Mouse (Mus musculus): ENCODE measurements around the gene Spata6.

Spata6 gene

GRCm38 (mm10) chr4:111719776-111720661, at the start of gene Spata6:
Spata6 (plus strand) TSS chr4:111719984.
- peak; percentile 95 to 96 for DNase-seq

GRCm38 (mm10) chr4:111670566-111671421, 49.0 kb upstream of the Spata6 start:
- DNase-seq = no peak

- DNase-seq = no peak
Measured at GRCm38 (mm10) chr4:111671440-111671839, 48.3 kb upstream of the Spata6 start.

GRCm38 (mm10) chr4:111673904-111674303, 45.9 kb upstream of the Spata6 start:
- peak in 1 of 2 experiments; percentile 40 for DNase-seq

GRCm38 (mm10) chr4:111681926-111682325, 37.9 kb upstream of the Spata6 start:
- DNase-seq = no peak

- no peak for DNase-seq
Measured at GRCm38 (mm10) chr4:111682793-111683192, 37.0 kb upstream of the Spata6 start.

DNA sequence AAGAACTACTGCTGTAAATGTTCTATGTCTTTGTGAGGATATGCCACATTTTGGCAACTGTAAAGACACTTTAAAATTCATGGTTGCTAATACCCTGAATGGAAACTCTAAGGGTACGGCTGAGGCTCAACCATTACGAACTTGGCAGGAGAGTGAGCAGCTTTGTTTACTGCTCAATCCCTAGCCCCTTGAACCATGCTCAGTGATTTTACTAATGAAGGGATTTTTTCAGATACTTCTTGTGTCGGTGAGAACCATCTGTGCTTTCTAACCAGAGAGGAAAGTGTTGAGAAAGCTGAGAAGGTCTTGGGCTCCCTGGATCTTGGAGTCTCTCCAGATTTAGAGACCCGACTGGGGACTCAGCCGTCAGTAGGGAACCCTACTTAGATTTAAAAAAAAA, 35.9 kb upstream of the Spata6 start:
- DNase-seq = no peak

DNA sequence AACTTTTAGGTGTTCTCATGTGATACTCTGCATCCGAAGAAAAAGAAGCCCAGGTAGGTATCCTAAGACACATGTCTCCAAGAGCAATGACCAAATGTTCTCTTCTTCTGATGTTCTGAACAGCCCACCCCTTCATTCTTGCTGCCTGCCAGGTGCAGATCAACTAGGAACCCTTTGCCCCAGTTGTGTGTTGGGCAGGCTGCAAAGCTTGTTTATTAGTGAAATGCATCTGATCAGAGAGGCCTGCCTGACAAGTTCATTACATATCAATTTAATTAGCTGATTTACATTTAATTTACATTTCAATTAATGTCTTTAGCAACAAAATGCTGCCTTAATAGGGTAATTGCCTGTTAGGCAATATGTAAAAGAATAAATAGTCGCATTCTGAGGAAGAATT, 33.8 kb upstream of the Spata6 start:
- DNase-seq = no peak

DNA sequence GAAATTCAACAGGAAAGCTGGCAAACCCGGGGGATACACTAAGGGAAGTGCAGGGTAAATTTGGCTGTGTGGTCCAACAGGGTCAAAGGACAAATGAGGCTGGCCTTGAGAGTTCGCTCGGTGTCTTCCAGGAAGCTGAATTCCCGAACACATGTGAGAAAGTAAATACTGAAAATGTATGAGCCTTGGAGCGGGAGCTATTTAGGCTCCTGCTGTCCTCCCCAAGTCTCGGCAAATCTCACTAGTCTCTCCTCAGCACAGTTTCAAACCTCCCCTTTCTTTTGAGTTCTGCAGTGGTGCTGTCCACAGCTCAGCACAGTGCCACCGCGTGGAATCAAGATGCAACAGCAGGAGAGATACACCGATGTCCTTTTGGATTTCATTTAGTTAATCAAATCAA, 32.8 kb upstream of the Spata6 start:
- DNase-seq = peak; percentile 52 to 54

- peak; percentile 84 to 94 for DNase-seq
Measured at GRCm38 (mm10) chr4:111687613-111688012, 32.2 kb upstream of the Spata6 start.

GRCm38 (mm10) chr4:111691057-111691543, 28.7 kb upstream of the Spata6 start:
- no peak for DNase-seq

- no peak for DNase-seq
Measured at GRCm38 (mm10) chr4:111701381-111701780, 18.4 kb upstream of the Spata6 start.

DNA sequence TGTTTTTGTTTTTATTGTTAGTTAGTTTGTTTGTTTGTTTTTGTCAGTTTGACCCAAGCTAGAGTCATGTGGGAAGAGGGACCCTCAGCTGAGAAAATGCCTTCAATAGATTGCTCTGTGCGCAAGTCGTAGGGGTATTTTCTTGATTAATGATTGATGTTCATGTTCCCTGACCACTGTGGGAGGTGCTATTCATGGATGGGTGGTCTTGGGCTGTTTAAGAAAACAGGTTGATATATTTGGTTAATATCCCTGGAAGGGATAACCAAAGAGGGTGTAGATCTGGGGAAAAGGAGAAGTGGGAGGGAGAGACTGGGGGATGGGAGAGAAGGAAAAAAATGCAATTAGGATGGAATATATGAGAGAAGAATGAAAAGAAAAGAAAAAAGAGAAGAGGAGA, 15.7 kb upstream of the Spata6 start:
- no peak for DNase-seq

- DNase-seq = no peak
Measured at GRCm38 (mm10) chr4:111704975-111705374, 14.8 kb upstream of the Spata6 start.

- no peak for DNase-seq
Measured at GRCm38 (mm10) chr4:111719296-111719695, 488 bp upstream of the Spata6 start.

DNA sequence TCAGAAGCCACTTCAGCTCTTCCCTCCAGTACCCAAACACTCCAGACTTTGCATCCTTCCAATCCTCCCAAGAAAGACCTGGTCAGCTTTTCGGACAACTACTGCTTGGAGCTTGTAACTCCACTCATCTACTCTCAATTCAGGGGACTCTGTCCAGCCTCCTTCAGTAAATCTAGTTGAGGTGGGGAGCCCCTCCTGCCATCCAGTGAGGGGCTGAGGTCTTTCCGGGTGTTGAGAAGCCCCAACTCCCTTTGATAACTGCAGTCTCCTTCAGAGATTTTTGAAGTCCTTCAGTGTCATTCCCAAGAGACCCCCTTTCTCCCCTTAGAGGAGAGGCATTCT, 849 bp downstream of the Spata6 start:
- no peak for DNase-seq

DNA sequence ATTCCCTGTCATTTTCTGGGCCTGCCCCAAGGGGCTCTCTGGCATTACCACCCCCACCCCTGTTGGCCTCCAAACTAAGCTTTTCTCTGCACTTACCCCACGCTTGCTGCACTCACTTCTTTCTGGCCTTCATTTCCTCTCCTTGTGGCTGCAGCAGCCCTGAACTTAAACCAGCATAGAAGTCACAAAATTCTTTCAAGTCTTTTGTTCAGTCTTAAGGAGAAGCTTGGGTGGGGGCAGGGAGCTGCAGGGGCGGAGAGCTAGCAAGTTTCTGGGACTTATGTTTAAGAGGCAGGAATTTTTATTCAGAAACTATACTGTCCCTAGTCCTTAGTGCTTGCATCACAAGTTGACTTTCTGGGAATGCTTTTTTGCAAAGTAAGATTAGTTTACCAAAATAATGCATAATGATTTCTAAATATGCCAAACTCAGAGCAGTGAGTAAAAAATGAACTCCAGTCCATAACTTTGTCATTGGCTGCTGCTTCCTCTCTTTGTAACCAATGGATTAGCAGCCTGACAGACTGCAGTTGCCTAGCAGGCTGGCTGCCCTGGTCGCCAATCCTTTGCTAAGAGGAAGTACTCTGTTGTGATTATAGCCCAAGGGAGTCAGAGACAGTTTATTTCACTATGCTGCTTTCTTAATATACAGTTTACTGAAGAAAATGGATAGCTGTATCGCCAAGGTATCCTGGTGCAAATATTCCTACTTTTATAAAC, 1.5 kb downstream of the Spata6 start:
- DNase-seq = peak in 1 of 2 experiments; percentile 25

GRCm38 (mm10) chr4:111737551-111737950, 17.8 kb downstream of the Spata6 start:
- no peak for DNase-seq

- no peak for DNase-seq
Measured at GRCm38 (mm10) chr4:111780533-111780932, 60.7 kb downstream of the Spata6 start.

DNA sequence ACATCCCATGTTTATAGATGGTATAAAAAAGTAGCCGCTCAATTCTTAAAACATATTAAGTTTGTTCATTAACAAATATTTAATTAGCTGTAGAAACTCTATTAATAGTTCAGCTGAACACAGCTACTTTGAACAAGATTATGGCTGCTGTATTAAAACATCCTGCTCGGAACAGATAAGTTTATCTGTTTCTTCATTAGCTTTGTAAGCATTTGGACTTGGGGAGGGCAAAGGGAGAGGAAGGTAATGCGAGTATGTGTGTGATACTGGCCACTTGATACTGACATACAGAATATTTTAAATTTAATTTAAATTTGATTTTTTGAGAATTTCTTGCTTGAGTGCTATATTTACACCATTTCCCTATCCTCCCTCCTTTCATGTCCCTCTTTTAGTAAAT, 80.1 kb downstream of the Spata6 start:
- DNase-seq = no peak

DNA sequence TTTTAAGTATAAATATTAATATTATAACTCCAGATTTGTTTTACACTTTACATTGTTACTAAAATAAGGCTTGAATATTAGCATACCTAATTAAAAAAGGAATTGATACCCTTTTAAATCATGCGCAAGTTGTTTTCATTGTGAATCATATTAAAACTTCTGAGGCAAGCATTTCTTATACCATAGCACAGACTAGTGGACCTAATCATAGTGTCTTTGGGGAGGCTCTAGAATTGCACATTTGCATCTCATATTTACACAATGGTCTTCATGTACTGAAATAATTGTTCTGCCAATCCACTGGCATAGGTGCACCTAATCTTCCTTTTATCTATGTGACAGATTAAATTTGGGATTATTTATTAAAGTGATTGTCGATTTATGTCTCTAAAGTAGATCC, 83.4 kb downstream of the Spata6 start:
- no peak for DNase-seq

DNA sequence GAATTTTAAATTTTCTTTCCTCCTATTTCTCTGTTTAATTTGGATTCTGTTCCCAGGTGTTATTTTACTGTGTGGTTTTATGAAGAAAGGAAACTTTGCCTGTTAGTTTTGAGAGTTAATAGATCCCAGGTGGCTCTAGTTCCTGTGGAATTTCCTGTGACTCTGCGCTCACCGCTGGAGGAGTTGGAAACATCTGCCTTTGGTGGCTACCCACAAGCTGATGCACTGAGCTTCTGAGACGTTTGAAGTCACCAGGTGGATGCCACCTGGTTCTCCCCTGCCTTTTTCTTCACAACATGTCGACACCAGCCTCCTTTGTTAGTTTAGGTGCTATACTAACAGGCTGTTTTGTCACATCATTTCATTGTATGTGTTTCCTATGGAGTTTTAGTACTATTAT, 97.7 kb downstream of the Spata6 start:
- no peak for DNase-seq

DNA sequence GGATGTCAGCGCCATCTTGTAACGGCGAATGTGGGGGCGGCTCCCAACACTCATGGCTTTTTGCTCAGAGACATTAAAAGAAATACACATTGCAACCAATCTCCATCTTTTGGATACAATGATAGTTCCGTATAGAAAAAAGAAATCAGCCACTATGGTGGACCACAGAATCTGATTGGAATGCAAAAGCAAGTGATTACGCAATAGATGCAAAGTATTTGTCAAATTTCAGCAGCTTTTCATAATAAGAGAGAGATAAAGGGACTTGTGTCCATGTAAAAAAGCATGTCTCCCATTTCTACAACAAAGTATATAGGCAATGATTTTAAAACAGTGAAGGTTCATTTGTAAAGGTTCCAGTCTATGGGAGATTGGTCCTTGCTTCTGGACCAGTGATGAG, 119.1 kb downstream of the Spata6 start:
- DNase-seq = no peak

All from kidney, postnatal 25 days (tissue).